20 mouse cellular contexts compared by ENCODE assay signal in genomic region chr13:52371986-52372385, GRCm38 (mm10).
"Had no signal": no experiment of that assay in that cellular context is flagged by ENCODE, and none has a peak within 500 bp of the region (broad histone marks: within the 10 kb centered on the region; RNA-seq: fewer than 3 reads in every experiment).

No protein-coding gene starts in this region.

- H3K27ac ChIP-seq: kidney, embryonic 15.5 days; liver, embryonic 14.5 days; lung, embryonic 15.5 days; midbrain, embryonic 10.5 days; midbrain, embryonic 13.5 days; stomach, embryonic 15.5 days had no signal

- H3K4me1 ChIP-seq: kidney, embryonic 15.5 days; midbrain, embryonic 10.5 days; stomach, embryonic 15.5 days had no signal

- H3K9me3 ChIP-seq: kidney, embryonic 15.5 days; lung, embryonic 15.5 days; midbrain, embryonic 10.5 days; midbrain, embryonic 13.5 days; stomach, embryonic 15.5 days had no signal

- H3K27me3 ChIP-seq: kidney, embryonic 15.5 days; lung, embryonic 15.5 days; midbrain, embryonic 13.5 days; stomach, embryonic 15.5 days had no signal

- H3K9ac ChIP-seq: kidney, embryonic 15.5 days; liver, embryonic 14.5 days; lung, embryonic 15.5 days; midbrain, embryonic 13.5 days; stomach, embryonic 15.5 days had no signal

- H3K4me2 ChIP-seq: kidney, embryonic 15.5 days; lung, embryonic 15.5 days; midbrain, embryonic 13.5 days; stomach, embryonic 15.5 days had no signal

- H3K36me3 ChIP-seq: kidney, embryonic 15.5 days; lung, embryonic 15.5 days; midbrain, embryonic 10.5 days; midbrain, embryonic 13.5 days; stomach, embryonic 15.5 days had no signal

- DNase-seq: kidney, adult 11 months; kidney, adult 8-10 months; kidney, postnatal 10 days; kidney, postnatal 36 days; layer of hippocampus, postnatal 36 days; lung, adult 18-20 months; lung, postnatal 10 days; lung, postnatal 36 days; spleen, adult 18-20 months; thymus, postnatal 25 days had no signal

- ATAC-seq: midbrain, embryonic 13.5 days; midbrain, embryonic 16.5 days had no signal

- H3K4me3 ChIP-seq: kidney, embryonic 15.5 days; left cerebral cortex, adult 2 months; lung, embryonic 15.5 days; megakaryocyte, embryonic 14.5 days; midbrain, embryonic 10.5 days; midbrain, embryonic 13.5 days; myocyte; stomach, embryonic 15.5 days had no signal
